Mouse (Mus musculus) hindbrain, postnatal 0 days (tissue): Measurements from ENCODE around the gene Nedd9. TPM values are rescaled to one million over a fixed set of nuclear protein-coding genes. Genes with fewer than 3 reads are reported as not detected.

ENCODE experiments used
- ATAC-seq: fragments of 200-750 bp; cut with Nextera tagmentation; 2 replicates; pipeline ENCODE4 v1.8.0; 2017; ENCODE audit warnings: mild to moderate bottlenecking, moderate TSS enrichment, moderate library complexity
- DNase-seq: peaks from one replicate; pipeline ENCODE4 v3.0.0-alpha.2; 2015; ENCODE audit warnings: low spot score
- H3K27ac ChIP-seq: fragments of 300-500 bp; sonication (generic); 2 replicates; pipeline ENCODE4 v1.5.1; 2014; ENCODE audit warnings: mild to moderate bottlenecking
- H3K27me3 ChIP-seq: fragments of 300-500 bp; sonication (generic); 2 replicates; pipeline ENCODE4 v1.6.1; 2014; ENCODE audit warnings: low read length, mixed read lengths; ENCODE audit not compliant: insufficient read depth
- H3K36me3 ChIP-seq: fragments of 300-500 bp; sonication (generic); 2 replicates; pipeline ENCODE4 v1.6.1; 2014; ENCODE audit warnings: low read length, mixed read lengths; ENCODE audit not compliant: insufficient read depth
- H3K4me1 ChIP-seq: fragments of 300-500 bp; sonication (generic); 2 replicates; pipeline ENCODE4 v1.6.1; 2014; ENCODE audit warnings: antibody characterized with exemption, low read length, mixed read lengths; ENCODE audit not compliant: insufficient read depth
- H3K4me2 ChIP-seq: fragments of 300-500 bp; sonication (generic); 2 replicates; pipeline ENCODE4 v1.6.1; 2014; ENCODE audit warnings: low read depth, mild to moderate bottlenecking, low read length, moderate library complexity, mixed read lengths
- H3K4me3 ChIP-seq: fragments of 300-500 bp; sonication (generic); 2 replicates; pipeline ENCODE4 v1.5.1; 2014; ENCODE audit warnings: low read length
- H3K9ac ChIP-seq: fragments of 300-500 bp; sonication (generic); replicated peaks from 2 replicates; pipeline ENCODE4 v1.6.1; 2014; ENCODE audit warnings: mild to moderate bottlenecking, low read length, moderate library complexity, mixed read lengths
- H3K9me3 ChIP-seq: fragments of 300-500 bp; sonication (generic); 2 replicates; pipeline ENCODE4 v1.6.1; 2016; ENCODE audit warnings: low read length, mixed read lengths
- CTCF ChIP-seq: IDR thresholded peaks from 2 replicates; pipeline ENCODE4 v1.5.1; 2016; ENCODE audit warnings: antibody characterized with exemption, control low read depth, low read depth
- WGBS: fragments of 180-500 bp; shearing (Covaris S2); extraction: QIAGEN DNeasy Blood & Tissue Kit; methylation state at CpG from one replicate; pipeline ENCODE4 v1.1.7; 2014; 5-methylcytosine and 5-hydroxymethylcytosine counted together
- polyA plus RNA-seq: library from polyadenylated mRNA; unstranded; fragments of >200 nt; fragmentation: Nextera tagmentation; extraction: Ambion mirVana; gene quantifications from 2 replicates; pipeline ENCODE4 v1.2.1, GENCODE M21; 2015
- total RNA-seq: library from RNA; depleted of rRNA; stranded (reverse); fragments of >200 nt; gene quantifications from 2 replicates; pipeline ENCODE4 v1.2.3, GENCODE M21; 2014

Nedd9 gene
- total and polyA plus RNA-seq, 2 experiments from 2014 or later, result 12.2 to 26.5 TPM

DNA sequence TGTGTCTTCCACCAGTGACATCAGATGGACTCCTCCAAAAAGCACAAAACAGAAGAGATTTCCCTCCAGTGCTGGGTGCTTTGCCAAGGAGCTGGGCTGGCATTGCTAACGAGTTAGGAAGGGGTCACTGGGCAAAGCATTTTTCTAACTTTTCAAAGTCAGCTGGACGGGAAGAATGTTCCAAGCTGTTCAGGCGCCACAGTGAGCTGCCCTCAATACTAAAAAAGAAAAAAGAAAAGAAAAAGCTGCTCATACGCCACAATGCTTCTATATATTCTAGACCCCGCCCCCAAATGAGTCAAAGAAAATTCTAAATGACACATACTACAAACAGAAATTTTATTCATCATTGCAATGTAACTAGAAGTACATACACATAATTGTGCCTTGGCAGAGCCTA, 148.0 kb downstream of the Nedd9 start:
- no peak overlapping the region for H3K9ac ChIP-seq
- DNase-seq, result peak; percentile 78
- no peak overlapping the region for H3K4me3 ChIP-seq
- peak overlapping the region; percentile 37 for H3K4me2 ChIP-seq
- TF ChIP-seq CTCF, result no peak
- H3K9me3 ChIP-seq, result no peaks in the 10 kb centered on the region
- WGBS, result 50% methylated on average over 5 of the region's 5 CpGs
- peak overlapping the region; percentile 75 for H3K27ac ChIP-seq
- peak; percentile 63 for ATAC-seq
- H3K27me3 ChIP-seq, result no peaks in the 10 kb centered on the region
- H3K36me3 ChIP-seq, result no peaks in the 10 kb centered on the region
- peaks cover 9% of the 10 kb centered on the region for H3K4me1 ChIP-seq

DNA sequence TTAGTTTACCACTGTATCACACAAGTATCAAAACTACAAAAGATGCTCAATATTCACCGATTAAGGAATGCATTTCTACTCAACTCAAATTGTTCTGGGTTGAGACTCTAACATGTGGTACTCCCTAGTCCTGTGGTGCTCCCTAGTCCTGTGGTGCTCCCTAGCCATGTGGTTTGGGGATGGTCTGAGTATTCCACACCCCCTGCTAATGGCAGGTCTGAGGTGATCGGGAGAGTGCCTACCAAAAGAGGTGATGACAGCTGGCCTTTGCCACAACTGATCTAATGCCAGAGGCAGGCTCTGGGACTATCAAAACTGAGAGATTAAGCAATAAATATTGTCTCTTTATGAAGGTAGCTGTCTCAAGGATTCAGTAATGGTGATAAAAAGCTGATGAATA, 149.8 kb downstream of the Nedd9 start:
- TF ChIP-seq CTCF, result no peak
- 93% methylated on average over 2 of the region's 2 CpGs for WGBS
- Histone ChIP-seq H3K9ac (no peak overlapping the region), H3K4me1 (peaks cover 9% of the 10 kb centered on the region), H3K9me3 (no peaks in the 10 kb centered on the region), H3K27me3 (no peaks in the 10 kb centered on the region), H3K27ac (no peak overlapping the region), H3K36me3 (no peaks in the 10 kb centered on the region), H3K4me3 (no peak overlapping the region), H3K4me2 (no peak overlapping the region)
- DNase-seq, result no peak
- ATAC-seq, result no peak

DNA sequence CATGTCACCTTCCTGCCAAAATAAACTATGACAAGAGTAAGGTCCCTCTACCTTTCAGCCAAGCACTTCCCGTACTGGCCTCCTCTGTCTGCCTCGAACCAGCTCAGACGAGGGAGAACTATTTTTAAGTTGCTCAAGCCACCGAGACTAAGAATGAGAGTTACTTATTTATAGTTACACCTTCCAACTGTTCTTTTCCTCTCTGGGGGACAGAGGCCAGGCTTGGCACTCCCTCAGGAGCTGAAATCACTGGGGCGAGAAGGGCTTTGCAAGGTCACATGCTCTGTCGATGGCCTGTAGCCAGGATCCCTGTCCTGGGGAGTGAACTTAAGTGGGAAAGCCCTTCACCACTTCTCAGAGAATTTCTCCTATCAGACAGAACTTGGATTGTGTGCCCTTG, 150.9 kb downstream of the Nedd9 start:
- peaks cover 4% of the 10 kb centered on the region for H3K4me1 ChIP-seq
- no peak for ATAC-seq
- no peak overlapping the region for H3K4me2 ChIP-seq
- 36% methylated on average over 6 of the region's 6 CpGs for WGBS
- H3K27ac ChIP-seq, result peak overlapping the region; percentile 15; the same call in 1 of the 2 replicates
- H3K36me3 ChIP-seq, result no peaks in the 10 kb centered on the region
- no peak for DNase-seq
- H3K4me3 ChIP-seq, result no peak overlapping the region
- TF ChIP-seq CTCF, result no peak
- H3K9me3 ChIP-seq, result no peaks in the 10 kb centered on the region
- no peak overlapping the region for H3K9ac ChIP-seq
- no peaks in the 10 kb centered on the region for H3K27me3 ChIP-seq

DNA sequence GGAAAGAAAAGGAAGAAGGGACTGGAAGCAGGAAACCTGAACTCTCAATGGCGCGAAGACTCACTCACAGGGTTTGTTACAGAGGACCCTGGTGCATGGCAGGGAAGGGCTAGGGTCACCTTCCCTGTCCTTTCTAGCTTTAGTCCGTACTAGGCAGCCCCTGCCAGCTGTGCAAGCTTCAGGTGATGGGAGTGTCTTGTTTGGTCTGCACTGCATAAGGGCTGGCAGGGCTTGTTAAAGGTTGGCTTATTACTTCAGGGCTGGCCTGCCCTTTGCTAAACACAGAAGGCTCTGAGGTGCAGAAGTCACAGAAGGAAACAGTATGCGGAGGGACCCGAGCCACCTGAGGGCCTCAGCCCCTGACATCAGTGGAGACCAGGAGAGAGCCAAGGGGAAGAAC, 151.4 kb downstream of the Nedd9 start:
- H3K4me3 ChIP-seq, result no peak overlapping the region

GRCm38 (mm10) chr13:41334641-41335000, 152.5 kb downstream of the Nedd9 start:
- Histone ChIP-seq H3K27ac (no peak overlapping the region; the same call in 1 of the 2 replicates), H3K4me1 (peaks cover 4% of the 10 kb centered on the region), H3K27me3 (no peaks in the 10 kb centered on the region), H3K4me3 (no peak overlapping the region), H3K36me3 (no peaks in the 10 kb centered on the region), H3K9ac (no peak overlapping the region), H3K9me3 (no peaks in the 10 kb centered on the region), H3K4me2 (no peak overlapping the region)
- TF ChIP-seq CTCF, result no peak
- no peak for ATAC-seq
- 56% methylated on average over 5 of the region's 5 CpGs for WGBS
- DNase-seq, result peak; percentile 54

More for the DNA sequence above, 151.4 kb downstream of the Nedd9 start:
- no peak for TF ChIP-seq CTCF
- ATAC-seq, result no peak
- Histone ChIP-seq H3K27ac (peak overlapping the region; percentile 15; the same call in 1 of the 2 replicates), H3K4me2 (no peak overlapping the region), H3K9ac (no peak overlapping the region), H3K36me3 (no peaks in the 10 kb centered on the region), H3K4me1 (peaks cover 4% of the 10 kb centered on the region), H3K27me3 (no peaks in the 10 kb centered on the region), H3K9me3 (no peaks in the 10 kb centered on the region)
- no peak for DNase-seq
- WGBS, result 86% methylated on average over 5 of the region's 5 CpGs

GRCm38 (mm10) chr13:41333889-41334640, 153.1 kb downstream of the Nedd9 start:
- Histone ChIP-seq H3K4me2 (no peak overlapping the region), H3K4me1 (peaks cover 4% of the 10 kb centered on the region), H3K9ac (no peak overlapping the region), H3K27ac (no peak overlapping the region; the same call in 1 of the 2 replicates), H3K36me3 (no peaks in the 10 kb centered on the region), H3K4me3 (no peak overlapping the region), H3K9me3 (no peaks in the 10 kb centered on the region), H3K27me3 (no peaks in the 10 kb centered on the region)
- WGBS, result 73% methylated on average over 14 of the region's 14 CpGs
- DNase-seq (no peak), ATAC-seq (no peak)
- no peak for TF ChIP-seq CTCF

GRCm38 (mm10) chr13:41331671-41332340, 155.4 kb downstream of the Nedd9 start:
- H3K27me3 ChIP-seq, result no peaks in the 10 kb centered on the region
- ATAC-seq (no peak), DNase-seq (no peak)
- H3K4me2 ChIP-seq, result no peak overlapping the region
- H3K27ac ChIP-seq, result no peak overlapping the region
- H3K4me3 ChIP-seq, result no peak overlapping the region
- no peak for TF ChIP-seq CTCF
- 66% methylated on average over 7 of the region's 7 CpGs for WGBS
- peaks cover 4% of the 10 kb centered on the region for H3K4me1 ChIP-seq
- no peaks in the 10 kb centered on the region for H3K9me3 ChIP-seq
- no peaks in the 10 kb centered on the region for H3K36me3 ChIP-seq
- no peak overlapping the region for H3K9ac ChIP-seq
